16 mouse cellular contexts compared by ENCODE assay signal in genomic region chr12:47219340-47219739, GRCm38 (mm10).
DNase-seq lines count a peak whose midpoint lies in the region; ATAC-seq and TF ChIP-seq lines count a peak whose summit lies in the region.
"Had no signal": no experiment of that assay in that cellular context is flagged by ENCODE, and none has a peak within 500 bp of the region (broad histone marks: within the 10 kb centered on the region; RNA-seq: fewer than 3 reads in every experiment).

No protein-coding gene starts in this region.

- H3K36me3 ChIP-seq in heart, embryonic 11.5 days (ENCODE audit: control insufficient read depth, insufficient read depth, low read length): no peaks in the 10 kb centered on the region
- H3K36me3 ChIP-seq in lung, postnatal 0 days (ENCODE audit: insufficient read depth, low read length): no peaks in the 10 kb centered on the region
- no peaks in the 10 kb centered on the region for H3K36me3 ChIP-seq in stomach, postnatal 0 days (ENCODE audit: control insufficient read depth, insufficient read depth, low read length)
- H3K36me3 ChIP-seq: lung, embryonic 15.5 days; midbrain, embryonic 13.5 days; neural tube, embryonic 12.5 days had no signal

- no peak overlapping the region for H3K27ac ChIP-seq in heart, embryonic 11.5 days (ENCODE audit: low read depth, low read length)
- no peak overlapping the region for H3K27ac ChIP-seq in lung, postnatal 0 days (ENCODE audit: low read length)
- no peak overlapping the region for H3K27ac ChIP-seq in stomach, postnatal 0 days (replicated peaks)
- H3K27ac ChIP-seq: hindbrain, postnatal 0 days; lung, embryonic 15.5 days; midbrain, embryonic 13.5 days; neural tube, embryonic 12.5 days had no signal

- DNase-seq in cerebellum, postnatal 14 days: no peak
- peak; percentile 73 for DNase-seq in heart, adult 8-10 months (ENCODE audit: low spot score)
- DNase-seq in lung, postnatal 0 days (ENCODE audit: low spot score): no peak
- DNase-seq in lung, postnatal 10 days: no peak
- DNase-seq in stomach, postnatal 0 days (ENCODE audit: low spot score): no peak
- DNase-seq in urinary bladder, postnatal 10 days (ENCODE audit: low spot score): no peak
- DNase-seq: B cell, adult 2 months; forebrain, postnatal 0 days; spleen, adult 18-20 months; thymus, postnatal 4 days had no signal

- 0 out of 2 replicates have a peak, but pooled peaks have one; percentile 11 for TF ChIP-seq CTCF in lung, postnatal 0 days (IDR thresholded peaks at IDR 0.05)
- TF ChIP-seq CTCF in stomach, postnatal 0 days (IDR thresholded peaks at IDR 0.05; ENCODE audit: low read depth): 0 out of 2 replicates have a peak, but pooled peaks have one; percentile 2

- no peak overlapping the region for H3K4me2 ChIP-seq in heart, embryonic 11.5 days
- H3K4me2 ChIP-seq in lung, postnatal 0 days (replicated peaks; ENCODE audit: low read depth, low read length): no peak overlapping the region
- H3K4me2 ChIP-seq in stomach, postnatal 0 days (replicated peaks; ENCODE audit: low read depth): no peak overlapping the region
- H3K4me2 ChIP-seq: lung, embryonic 15.5 days; midbrain, embryonic 13.5 days; neural tube, embryonic 12.5 days had no signal

- no peaks in the 10 kb centered on the region for H3K9me3 ChIP-seq in heart, embryonic 11.5 days (replicated peaks; ENCODE audit: control insufficient read depth, low read length)
- H3K9me3 ChIP-seq in lung, postnatal 0 days (ENCODE audit: low read length): no peaks in the 10 kb centered on the region
- H3K9me3 ChIP-seq in stomach, postnatal 0 days (ENCODE audit: control insufficient read depth, low read length): no peaks in the 10 kb centered on the region
- H3K9me3 ChIP-seq: lung, embryonic 15.5 days; midbrain, embryonic 13.5 days; neural tube, embryonic 12.5 days had no signal

- ATAC-seq in cerebellum, adult (ENCODE audit: insufficient number of reproducible peaks, low FRiP score, low TSS enrichment): peak; percentile 78; the same call in 1 of the 2 replicates
- no peak for ATAC-seq in heart, embryonic 11.5 days (replicated peaks; ENCODE audit: insufficient number of reproducible peaks, low FRiP score, low TSS enrichment)
- no peak for ATAC-seq in lung, postnatal 0 days
- ATAC-seq in stomach, postnatal 0 days (ENCODE audit: low FRiP score, low TSS enrichment): no peak
- ATAC-seq: forebrain, postnatal 0 days; hindbrain, postnatal 0 days; midbrain, embryonic 13.5 days had no signal

- TF ChIP-seq EP300 in lung, postnatal 0 days (IDR thresholded peaks at IDR 0.05): no peak
- TF ChIP-seq EP300 in stomach, postnatal 0 days (optimal IDR thresholded peaks at IDR 0.05): no peak

- no peak overlapping the region for H3K9ac ChIP-seq in heart, embryonic 11.5 days (ENCODE audit: low read depth, low read length)
- no peak overlapping the region for H3K9ac ChIP-seq in lung, postnatal 0 days (replicated peaks; ENCODE audit: low read depth)
- no peak overlapping the region for H3K9ac ChIP-seq in stomach, postnatal 0 days (ENCODE audit: low read length)
- H3K9ac ChIP-seq: forebrain, postnatal 0 days; lung, embryonic 15.5 days; midbrain, embryonic 13.5 days; neural tube, embryonic 12.5 days had no signal

- no peak overlapping the region for H3K4me3 ChIP-seq in heart, embryonic 11.5 days (ENCODE audit: low read depth, low read length)
- no peak overlapping the region for H3K4me3 ChIP-seq in lung, postnatal 0 days (ENCODE audit: low read depth, low read length)
- no peak overlapping the region for H3K4me3 ChIP-seq in stomach, postnatal 0 days (ENCODE audit: low read depth, low read length)
- H3K4me3 ChIP-seq: lung, embryonic 15.5 days; midbrain, embryonic 13.5 days; neural tube, embryonic 12.5 days had no signal

- 54% methylated on average over 2 of the region's 2 CpGs for WGBS in heart, embryonic 11.5 days (ENCODE audit: insufficient replicate concordance)
- 25% methylated on average over 2 of the region's 2 CpGs for WGBS in lung, postnatal 0 days
- 40% methylated on average over 2 of the region's 2 CpGs for WGBS in stomach, postnatal 0 days

- H3K27me3 ChIP-seq in heart, embryonic 11.5 days (ENCODE audit: control insufficient read depth, insufficient read depth, low read length): no peaks in the 10 kb centered on the region
- no peaks in the 10 kb centered on the region for H3K27me3 ChIP-seq in lung, postnatal 0 days (replicated peaks; ENCODE audit: insufficient read depth, low read length)
- no peaks in the 10 kb centered on the region for H3K27me3 ChIP-seq in stomach, postnatal 0 days (ENCODE audit: control insufficient read depth, insufficient read depth, low read length)
- H3K27me3 ChIP-seq: lung, embryonic 15.5 days; midbrain, embryonic 13.5 days; neural tube, embryonic 12.5 days had no signal

- H3K4me1 ChIP-seq in heart, embryonic 11.5 days (ENCODE audit: control insufficient read depth, insufficient read depth, low read length): no peaks in the 10 kb centered on the region
- no peaks in the 10 kb centered on the region for H3K4me1 ChIP-seq in lung, postnatal 0 days (ENCODE audit: insufficient read depth, low read depth, low read length)
- no peaks in the 10 kb centered on the region for H3K4me1 ChIP-seq in stomach, postnatal 0 days (replicated peaks; ENCODE audit: control insufficient read depth, insufficient read depth)
- H3K4me1 ChIP-seq: lung, embryonic 15.5 days; midbrain, embryonic 13.5 days; neural tube, embryonic 12.5 days had no signal
